Mouse (Mus musculus): ENCODE data around the gene Colec11. TPM values are rescaled to one million over a fixed set of nuclear protein-coding genes. Genes with fewer than 3 reads are reported as not detected.

Colec11 gene
- total RNA-seq (2014; fragmentation: Nextera tagmentation) = not detected in 2 replicates
- 0.62 TPM in 1 of 2 replicates, not detected in the other for total RNA-seq (2017)

DNA sequence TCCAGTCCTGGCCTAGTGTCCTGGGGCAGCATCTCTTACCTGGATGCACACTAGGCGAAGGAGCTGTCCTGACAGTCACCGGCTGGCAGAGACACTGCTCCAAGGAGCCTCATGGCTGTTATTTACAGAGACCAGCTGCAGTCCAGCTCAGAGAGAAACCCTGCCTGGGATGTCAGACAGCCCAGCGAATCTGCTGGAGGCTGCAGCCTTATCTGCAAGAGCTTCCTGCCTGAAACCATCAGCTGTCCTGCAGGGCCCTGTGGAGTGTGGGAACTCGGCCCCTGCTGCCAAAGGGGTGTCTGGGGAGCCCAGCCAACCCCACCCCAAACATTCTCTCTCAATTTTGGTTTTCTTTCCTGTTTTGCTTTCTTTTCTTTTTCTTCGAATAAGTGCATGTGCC, at the start of gene Colec11:
TSS of gene Colec11 (minus strand) at position 183 of the 400 bp plus-strand sequence.
- no peak for ATAC-seq (replicated peaks; ENCODE audit: poor library complexity, severe bottlenecking)

DNA sequence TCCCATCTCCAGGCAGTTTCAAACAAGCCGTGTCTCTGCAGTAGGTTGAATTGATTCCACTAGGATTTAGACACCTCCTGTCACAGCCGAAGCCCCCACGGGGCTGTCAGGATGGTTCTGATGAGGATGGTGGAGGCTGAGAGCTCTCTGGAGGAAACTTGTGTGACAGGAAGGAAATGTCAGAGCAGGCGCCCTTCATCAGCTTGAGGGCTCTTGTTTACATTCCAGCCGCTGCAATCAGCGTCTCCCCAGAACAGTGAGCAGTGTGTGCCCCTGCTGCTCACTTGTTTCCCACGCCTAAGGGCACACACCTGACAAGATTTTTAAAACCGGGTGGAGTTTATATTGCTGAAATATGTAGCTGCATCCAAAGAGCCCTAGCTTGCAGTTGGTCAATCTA, 44.1 kb upstream of the Colec11 start:
- no peak for ATAC-seq (replicated peaks; ENCODE audit: poor library complexity, severe bottlenecking)

DNA sequence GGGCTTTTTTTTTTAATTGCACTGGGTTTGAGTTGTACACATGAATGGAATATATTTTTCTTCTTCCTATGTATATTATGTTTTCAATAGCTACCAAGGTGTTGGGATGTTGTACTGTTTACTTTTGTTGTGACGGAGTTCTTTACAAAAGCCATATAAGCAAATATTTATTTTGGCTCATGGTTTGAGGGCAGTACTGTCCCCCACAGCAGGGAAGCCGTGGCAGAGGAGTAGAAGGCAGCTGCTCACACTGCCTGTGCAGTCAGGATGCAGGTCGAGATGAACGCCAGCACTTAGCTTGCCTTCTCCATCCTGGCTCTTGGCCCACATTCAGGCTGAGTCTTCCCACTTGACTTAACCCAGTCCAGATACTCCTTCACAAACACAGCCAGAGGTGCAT, 43.6 kb upstream of the Colec11 start:
- no peak for ATAC-seq (replicated peaks; ENCODE audit: poor library complexity, severe bottlenecking)

DNA sequence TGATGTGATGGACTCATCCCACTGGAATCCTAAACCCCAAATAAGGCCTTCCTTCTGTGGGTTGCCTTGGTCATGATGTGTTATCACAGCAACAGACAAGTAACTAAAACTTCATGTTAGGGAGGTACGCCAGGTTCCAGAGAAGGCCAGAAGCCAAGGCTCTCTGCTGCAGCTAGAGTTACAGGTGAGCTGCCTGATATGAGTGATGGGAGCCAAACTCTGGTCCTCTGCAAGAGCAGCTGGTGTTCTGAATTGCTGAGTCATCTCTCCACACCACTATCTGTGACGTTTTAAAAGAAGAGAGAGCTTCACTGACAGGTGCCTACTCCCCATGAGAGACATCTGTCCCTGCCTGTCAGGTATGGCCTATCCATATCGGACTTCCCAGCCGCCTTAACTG, 39.5 kb upstream of the Colec11 start:
- ATAC-seq (replicated peaks; ENCODE audit: poor library complexity, severe bottlenecking) = no peak

DNA sequence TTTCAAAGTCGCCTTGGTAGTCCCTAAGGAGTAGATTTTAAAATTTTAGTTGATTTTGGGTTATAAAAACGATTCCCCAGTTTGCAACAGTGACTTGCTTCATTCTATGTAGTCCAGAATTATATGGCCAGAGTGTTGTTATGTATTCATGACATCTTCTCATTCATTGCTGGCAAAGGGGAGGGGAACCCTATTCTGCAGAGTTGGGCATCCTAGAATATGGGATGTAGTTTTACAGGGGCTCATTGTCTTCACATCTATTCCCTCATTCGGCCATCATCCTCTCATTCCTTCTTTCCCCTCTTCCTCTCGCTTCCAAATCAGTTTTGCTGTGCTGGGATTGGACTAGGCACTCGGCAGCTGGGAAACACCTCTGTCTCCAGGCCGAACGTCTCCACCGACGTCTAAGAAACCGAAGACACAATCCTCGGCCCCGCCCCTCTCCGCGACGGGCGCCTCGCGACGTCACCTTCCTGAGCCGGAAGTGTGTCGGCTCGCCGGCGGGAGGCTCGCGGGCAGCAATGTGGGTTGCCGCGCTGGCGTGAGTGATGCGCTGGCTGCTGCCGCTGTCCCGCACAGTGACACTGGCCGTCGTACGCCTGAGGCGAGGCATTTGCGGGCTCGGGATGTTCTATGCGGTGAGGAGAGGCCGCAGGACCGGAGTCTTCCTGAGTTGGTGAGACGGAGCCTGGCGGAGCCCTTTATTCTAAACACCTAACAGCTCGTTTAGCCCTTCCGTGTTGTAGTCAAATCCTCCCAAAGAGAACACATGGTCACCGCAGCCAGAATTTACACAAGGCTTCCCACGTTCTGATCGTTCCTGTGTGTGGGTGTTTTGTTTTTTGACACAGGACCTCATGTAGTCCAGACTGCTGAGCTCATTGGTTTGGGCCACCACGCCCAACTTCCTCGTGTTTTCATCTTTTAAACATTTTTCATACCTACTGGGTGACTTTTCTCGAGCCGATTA, 26.2 kb upstream of the Colec11 start, which contains the start of gene Rnaseh1:
TSS of gene Rnaseh1 (plus strand) at position 462 of the 970 bp plus-strand sequence.
- ATAC-seq (replicated peaks; ENCODE audit: poor library complexity, severe bottlenecking) = peak; percentile 97

DNA sequence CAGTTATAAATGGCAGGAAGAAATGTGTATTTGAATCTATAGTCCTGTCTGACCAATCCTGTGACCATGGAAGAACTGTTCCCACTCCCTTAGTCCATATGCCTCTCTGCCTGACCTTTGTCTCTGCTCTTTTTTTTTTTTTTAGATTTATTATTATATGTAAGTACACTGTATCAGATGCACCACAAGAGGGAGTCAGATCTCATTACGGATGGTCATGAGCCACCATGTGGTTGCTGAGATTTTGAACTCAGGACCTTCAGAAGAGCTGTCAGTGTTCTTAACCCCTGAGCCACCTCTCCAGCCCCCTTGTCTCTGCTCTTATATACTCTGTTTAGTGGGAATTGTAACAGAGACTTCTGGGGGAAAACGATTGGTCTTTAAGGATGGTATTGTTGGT, 15.6 kb upstream of the Colec11 start:
- no peak for ATAC-seq (replicated peaks; ENCODE audit: poor library complexity, severe bottlenecking)

DNA sequence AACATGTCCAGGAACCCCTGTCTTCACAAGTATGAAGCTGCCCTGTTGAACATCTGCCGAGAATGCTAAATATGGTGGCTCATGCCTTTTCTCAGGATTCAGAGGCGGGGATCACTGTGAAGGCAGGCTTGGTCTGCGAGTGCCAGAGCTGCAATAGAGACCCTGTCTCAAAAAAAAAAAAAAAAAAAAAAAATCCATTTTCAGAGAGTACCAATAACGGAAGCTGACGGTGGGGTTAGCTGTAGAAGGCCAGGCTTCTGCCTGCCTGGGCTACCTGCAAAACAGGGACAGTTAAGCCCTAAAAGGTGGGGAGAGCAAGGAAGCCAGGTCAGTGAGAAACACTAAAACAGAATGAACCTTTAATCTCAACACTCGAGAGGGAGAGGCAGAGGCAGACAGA, 13.4 kb upstream of the Colec11 start:
- no peak for ATAC-seq (replicated peaks; ENCODE audit: poor library complexity, severe bottlenecking)

DNA sequence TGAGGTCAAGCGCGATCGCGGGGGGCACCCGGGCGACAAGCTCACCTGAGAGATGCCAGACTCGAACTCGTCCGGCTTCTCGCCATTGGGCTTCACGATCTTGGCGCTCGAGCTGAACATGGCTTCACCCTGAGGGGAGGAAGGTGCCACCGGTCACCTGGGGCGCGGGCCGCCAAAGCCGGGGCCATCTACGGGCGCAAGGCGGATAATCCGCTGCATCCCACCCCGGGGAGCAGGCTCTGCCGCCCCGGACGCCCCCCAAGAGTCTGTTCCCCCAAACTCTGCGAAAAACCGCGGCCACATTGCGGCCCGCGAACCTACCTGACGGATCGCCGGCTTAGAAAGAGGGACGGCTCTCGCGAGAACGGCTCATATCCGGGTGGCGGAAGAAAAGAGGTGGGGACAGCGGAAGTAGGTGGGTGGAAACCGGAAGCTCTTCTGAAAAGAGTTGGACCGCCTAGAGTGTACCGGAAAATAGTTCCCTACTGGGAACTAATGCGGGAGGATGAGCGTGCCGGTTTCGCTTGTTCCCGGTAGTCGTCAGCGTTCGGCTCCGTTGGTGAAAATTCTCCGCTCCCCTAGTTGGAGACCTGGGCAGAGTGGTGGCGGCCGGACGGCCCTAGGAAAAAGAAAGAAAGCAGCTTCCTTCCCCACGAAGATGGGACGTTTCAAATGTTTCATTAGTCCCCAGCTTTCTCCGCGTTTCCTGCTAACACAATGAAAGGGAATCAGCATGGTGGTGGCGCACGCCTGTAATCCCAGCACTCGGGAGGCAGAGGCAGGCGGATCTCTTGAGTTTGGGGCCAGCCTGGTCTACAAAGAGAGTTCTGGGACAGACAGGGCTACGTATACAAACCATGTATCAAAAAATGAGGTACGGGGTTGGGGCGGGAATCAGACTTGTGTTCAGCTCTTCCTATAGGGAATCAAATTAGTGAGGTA, 12.6 kb upstream of the Colec11 start, which contains the start of gene Rps7:
TSS of gene Rps7 (minus strand) at position 419 of the 942 bp plus-strand sequence.
- peak; percentile 95 for ATAC-seq (replicated peaks; ENCODE audit: poor library complexity, severe bottlenecking)

DNA sequence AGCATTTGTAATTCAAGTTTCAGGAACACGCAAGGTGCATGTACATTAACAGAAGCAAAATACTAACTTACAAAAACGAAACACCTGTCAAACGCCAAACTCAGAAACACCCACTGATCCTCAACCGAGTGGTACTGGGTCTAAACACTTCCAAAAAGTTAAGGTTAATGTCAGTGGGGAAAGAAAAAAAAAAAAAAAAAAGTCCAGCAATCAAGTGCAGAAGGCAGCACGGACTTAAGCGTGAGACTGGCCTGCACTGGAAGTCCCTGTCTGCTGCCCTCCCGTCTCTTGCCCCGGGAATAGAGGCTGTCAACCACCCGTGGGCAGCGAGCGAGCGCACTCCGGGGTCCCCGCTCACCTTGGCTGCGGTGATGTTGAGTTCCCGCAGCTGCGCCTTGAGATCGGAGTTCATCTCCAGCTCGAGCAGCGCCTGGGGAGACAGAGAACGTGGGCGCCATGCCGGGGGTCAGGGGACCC, 11.9 kb upstream of the Colec11 start:
- ATAC-seq (replicated peaks; ENCODE audit: poor library complexity, severe bottlenecking) = peak; percentile 19

DNA sequence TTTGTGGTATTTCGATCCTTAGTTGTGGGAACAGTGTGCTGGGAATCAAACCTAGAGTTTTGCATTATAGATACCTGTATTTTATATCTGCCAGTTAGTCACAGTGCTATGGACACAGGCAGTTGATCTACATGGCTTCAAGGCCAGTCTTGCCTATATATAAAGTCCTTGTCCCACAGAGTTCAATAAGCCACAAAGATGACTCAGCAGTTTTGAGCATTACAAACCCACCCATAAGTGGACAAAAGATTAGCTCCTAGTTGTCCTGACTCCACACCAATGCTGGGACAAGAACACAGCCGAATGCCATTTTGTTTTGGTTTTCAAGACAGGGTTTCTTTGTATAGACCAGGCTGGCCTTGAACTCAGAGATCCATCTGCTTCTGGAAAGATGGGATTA, 5.3 kb upstream of the Colec11 start:
- ATAC-seq (replicated peaks; ENCODE audit: poor library complexity, severe bottlenecking) = no peak

DNA sequence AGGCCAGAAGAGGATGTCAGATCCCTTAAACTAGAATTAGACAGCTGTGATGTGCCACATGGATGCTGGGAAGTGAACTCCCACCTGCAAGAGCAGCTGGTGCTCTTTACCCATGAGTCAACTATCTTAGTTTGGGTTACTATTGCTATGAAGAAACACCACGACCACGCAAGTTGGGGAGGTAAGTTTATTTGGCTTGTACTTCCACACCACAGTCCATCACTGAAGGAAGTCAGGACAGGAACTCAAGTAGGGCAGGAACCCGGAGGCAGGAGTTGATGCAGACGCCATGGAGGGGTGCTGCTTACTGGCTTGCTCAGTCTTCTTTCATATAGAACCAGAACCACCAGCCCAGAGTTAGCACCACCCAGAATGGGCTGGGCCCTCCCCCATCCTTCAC, 3.9 kb upstream of the Colec11 start:
- ATAC-seq (replicated peaks; ENCODE audit: poor library complexity, severe bottlenecking) = 0 out of 2 replicates have a peak, but pooled peaks have one; percentile 8

DNA sequence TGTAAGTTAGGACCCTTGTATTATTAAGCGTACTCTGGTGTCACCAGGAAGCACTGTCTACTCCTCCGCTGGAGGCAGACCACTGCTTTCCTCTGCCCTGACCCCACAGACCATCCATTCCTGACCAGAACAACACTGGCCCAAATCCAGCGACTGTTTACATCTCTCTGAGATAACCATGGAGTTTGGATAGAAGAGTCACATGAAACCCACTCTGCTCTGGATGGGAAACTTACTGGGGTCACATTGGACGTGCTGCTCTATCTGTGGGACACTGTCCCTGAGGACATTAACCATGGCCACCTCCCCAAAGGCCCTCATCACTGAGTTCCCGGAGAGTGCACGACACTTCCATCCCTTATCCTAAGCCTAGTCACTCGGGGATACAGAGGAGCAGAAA, 2.2 kb upstream of the Colec11 start:
- no peak for ATAC-seq (replicated peaks; ENCODE audit: poor library complexity, severe bottlenecking)

DNA sequence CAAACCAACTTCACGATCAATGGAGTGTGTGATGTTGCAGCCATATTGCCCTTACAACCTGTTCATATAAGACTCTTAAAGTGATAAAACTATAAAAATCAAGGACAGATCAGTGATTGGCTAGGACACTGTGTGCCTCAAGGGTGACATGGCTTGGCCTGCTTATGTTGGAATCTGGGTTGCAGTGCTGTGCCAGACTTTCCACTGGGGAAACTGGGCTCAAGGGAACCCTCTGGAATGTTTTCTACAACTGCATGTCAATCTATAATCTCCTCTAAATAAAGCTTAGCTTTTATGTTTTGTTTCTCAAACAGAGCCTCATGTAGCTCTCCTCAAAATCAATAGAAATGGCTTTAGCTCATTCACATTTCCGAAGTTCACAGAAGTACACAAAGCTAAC, 1.1 kb upstream of the Colec11 start:
- ATAC-seq (replicated peaks; ENCODE audit: poor library complexity, severe bottlenecking) = no peak

DNA sequence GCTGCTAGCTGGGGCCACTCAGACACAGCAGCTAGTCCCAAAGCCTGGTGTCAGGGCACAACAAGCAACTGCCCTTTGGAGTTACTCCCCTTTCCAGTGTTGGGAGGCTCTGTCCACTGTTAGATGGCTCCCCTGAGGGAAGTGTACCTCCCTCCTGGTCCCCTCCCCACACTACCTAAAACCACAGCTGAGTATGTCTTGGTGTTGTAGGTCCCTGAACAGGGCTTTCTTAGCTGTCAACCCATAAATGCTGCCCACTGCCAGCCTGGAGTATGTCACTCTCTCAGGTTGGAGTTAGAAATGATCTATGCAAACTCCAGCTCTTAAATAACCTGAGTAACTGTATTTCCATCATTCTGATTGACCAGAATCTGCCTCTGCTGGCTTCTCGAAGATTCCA, 536 bp downstream of the Colec11 start:
- ATAC-seq (replicated peaks; ENCODE audit: poor library complexity, severe bottlenecking) = no peak

DNA sequence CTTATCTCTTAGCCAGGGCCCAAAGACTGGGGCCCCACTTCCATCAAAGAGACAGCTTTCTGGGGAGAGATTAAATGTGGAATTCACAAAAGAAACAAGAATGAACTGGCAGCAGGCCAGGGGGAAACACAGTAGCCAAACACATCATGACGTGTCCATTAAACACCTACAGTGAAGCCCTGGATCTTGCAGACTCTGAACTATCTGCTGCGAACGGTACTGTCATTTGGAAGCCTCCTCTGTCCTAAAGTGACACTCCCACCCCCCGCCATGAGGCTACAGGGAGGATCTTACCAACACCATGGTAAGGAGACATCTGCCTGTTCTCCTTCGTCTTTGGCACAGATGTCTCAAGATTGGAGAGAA, 1.0 kb downstream of the Colec11 start:
- no peak for ATAC-seq (replicated peaks; ENCODE audit: poor library complexity, severe bottlenecking)

DNA sequence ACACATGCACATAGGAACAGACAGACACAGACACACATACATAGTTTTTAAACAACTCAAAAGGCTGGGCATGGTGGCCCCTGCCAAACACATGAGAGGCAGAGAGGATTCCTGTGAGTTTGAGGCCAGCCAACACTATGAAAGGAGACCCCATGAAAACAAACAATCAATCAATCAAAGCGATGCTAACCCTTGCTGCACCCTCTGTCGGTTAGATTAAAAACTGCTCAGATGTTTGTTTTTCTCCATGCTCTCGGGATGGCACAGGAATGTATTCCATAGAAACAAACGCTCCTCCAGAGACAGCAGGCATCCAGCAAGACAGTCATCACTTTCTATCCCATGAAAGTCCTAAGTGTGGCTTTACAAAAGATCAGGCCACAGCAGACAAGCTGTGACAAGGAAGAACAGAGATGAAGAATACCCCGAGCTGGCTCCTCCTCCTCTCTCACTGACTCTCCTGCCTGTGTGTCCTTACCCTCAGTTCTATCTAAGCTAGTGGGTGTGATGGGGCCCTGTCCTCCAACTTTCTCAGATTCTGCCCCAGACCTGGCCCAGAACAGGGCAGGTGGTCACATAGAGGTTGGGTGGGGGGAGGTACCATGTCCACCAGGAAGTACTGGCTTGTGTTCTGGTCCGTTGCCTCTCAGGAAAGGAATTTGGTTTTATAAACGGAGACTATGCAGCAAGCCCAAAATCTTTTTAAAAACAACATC, 1.6 kb downstream of the Colec11 start:
- no peak for ATAC-seq (replicated peaks; ENCODE audit: poor library complexity, severe bottlenecking)

DNA sequence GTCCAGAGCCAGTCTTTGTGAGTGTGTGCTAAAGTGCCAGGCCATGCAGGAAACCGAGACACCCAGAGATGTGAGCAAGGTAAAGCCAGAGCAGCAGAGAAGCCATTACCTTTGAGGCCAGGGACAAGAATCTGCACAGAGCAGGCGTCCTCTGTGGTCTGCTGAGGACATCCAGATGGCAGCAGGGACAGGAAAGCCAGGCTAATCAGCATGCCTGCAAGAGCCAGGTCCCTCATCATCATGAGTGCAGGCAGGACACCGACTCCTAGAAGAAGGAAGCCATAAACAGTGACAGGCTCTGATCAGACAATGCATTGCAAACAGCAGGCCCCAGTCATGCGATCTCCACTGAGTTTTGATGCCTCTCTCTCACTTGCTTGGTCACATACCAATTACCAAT, 5.9 kb downstream of the Colec11 start:
- no peak for ATAC-seq (replicated peaks; ENCODE audit: poor library complexity, severe bottlenecking)

DNA sequence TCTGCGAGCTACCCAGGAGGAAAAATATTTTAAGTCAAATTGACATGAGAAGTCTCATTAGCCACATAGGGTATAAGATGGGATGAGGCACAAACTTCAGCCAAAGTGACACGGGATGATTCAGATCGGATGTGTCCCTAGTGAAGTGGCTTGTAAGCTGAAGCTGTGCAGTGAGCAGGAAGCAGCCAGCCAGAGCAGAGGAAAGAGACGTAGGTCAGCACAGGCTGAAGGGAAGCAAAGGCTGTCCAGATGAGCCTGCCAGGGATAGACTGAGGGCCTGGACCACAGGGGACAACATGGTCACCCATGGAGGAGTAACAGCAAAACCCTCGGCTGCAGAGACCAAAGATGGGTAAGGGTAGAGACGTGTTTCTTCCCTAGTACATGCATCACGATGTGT, 8.8 kb downstream of the Colec11 start:
- no peak for ATAC-seq (replicated peaks; ENCODE audit: poor library complexity, severe bottlenecking)

DNA sequence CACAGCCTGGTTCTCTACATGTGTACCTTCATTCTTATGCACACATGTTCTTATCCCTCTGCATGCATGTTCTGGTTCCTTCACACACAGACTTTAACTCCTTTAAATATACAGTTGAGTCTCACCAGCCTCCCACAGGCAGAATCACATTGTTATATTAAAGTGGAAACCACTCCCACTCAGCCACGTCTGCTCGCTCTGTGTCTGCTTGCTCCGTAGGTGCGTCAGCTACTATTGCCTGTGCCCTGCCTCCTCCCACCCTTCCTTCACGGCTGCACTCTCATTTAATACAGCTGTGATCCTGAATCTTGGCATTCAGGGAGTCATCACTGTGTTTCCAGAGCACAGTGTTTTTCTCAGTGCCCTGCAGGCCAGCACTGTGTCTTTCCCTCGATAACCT, 10.8 kb downstream of the Colec11 start:
- no peak for ATAC-seq (replicated peaks; ENCODE audit: poor library complexity, severe bottlenecking)

All from granulocyte monocyte progenitor cell, adult 5-6 weeks (primary cell).